In the genomic region with DNA sequence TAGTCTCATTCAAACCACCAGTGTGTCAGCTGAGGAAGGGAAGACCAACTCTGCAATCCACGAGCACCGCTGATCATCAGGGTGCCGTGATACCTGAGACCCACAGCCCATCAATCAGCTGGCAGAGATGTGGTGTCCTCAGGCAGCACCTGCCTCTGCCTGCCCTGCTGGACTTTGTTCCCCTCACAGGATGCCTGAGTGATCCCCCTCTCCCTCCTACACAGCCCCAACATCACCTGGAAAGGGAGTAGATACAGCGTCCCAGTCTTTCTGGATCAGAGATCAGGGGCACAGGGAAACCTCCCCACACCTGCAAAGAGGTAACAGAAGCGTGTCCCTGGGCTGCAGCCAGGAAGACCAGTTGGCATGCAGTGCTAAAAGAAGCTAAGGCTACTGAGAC, we compare ENCODE assay signal across 19 mouse cellular contexts.
DNase-seq lines count a peak whose midpoint lies in the region; ATAC-seq lines count a peak whose summit lies in the region.
"Had no signal": no experiment of that assay in that cellular context is flagged by ENCODE, and none has a peak within 500 bp of the region (broad histone marks: within the 10 kb centered on the region; RNA-seq: fewer than 3 reads in every experiment).

No protein-coding gene starts in this region.

- no peaks in the 10 kb centered on the region for H3K4me1 ChIP-seq in kidney, embryonic 14.5 days (ENCODE audit: control insufficient read depth, insufficient read depth, low read length)
- H3K4me1 ChIP-seq in megakaryocyte, embryonic 14.5 days: no peaks in the 10 kb centered on the region
- H3K4me1 ChIP-seq: embryonic facial prominence, embryonic 13.5 days; embryonic facial prominence, embryonic 15.5 days; forebrain, embryonic 10.5 days; forebrain, embryonic 12.5 days had no signal

- H3K4me3 ChIP-seq in kidney, embryonic 14.5 days (ENCODE audit: low read length): no peak overlapping the region
- peak overlapping the region; percentile 69 for H3K4me3 ChIP-seq in megakaryocyte, embryonic 14.5 days (replicated peaks)
- H3K4me3 ChIP-seq: embryonic facial prominence, embryonic 13.5 days; embryonic facial prominence, embryonic 15.5 days; erythroblast, embryonic 14.5 days; forebrain, embryonic 10.5 days; forebrain, embryonic 12.5 days had no signal

- WGBS in kidney, embryonic 14.5 days: 51% methylated on average over 5 of the region's 5 CpGs

- no peak overlapping the region for H3K27ac ChIP-seq in kidney, embryonic 14.5 days (ENCODE audit: low read depth, low read length)
- H3K27ac ChIP-seq: embryonic facial prominence, embryonic 13.5 days; embryonic facial prominence, embryonic 15.5 days; forebrain, embryonic 10.5 days; forebrain, embryonic 12.5 days had no signal

- no peaks in the 10 kb centered on the region for H3K36me3 ChIP-seq in kidney, embryonic 14.5 days (ENCODE audit: control insufficient read depth, insufficient read depth, low read length)
- H3K36me3 ChIP-seq in megakaryocyte, embryonic 14.5 days (replicated peaks; ENCODE audit: low read length): no peaks in the 10 kb centered on the region
- H3K36me3 ChIP-seq: embryonic facial prominence, embryonic 13.5 days; embryonic facial prominence, embryonic 15.5 days; forebrain, embryonic 10.5 days; forebrain, embryonic 12.5 days had no signal

- H3K4me2 ChIP-seq in kidney, embryonic 14.5 days (replicated peaks; ENCODE audit: low read depth, low read length): no peak overlapping the region
- H3K4me2 ChIP-seq: embryonic facial prominence, embryonic 13.5 days; embryonic facial prominence, embryonic 15.5 days; forebrain, embryonic 12.5 days had no signal

- H3K9me3 ChIP-seq in kidney, embryonic 14.5 days (ENCODE audit: control insufficient read depth, low read length): peaks cover 3% of the 10 kb centered on the region
- H3K9me3 ChIP-seq in megakaryocyte, embryonic 14.5 days: peaks cover 94% of the 10 kb centered on the region

- ATAC-seq in kidney, embryonic 14.5 days (ENCODE audit: low FRiP score, low TSS enrichment): peak; percentile 53; the same call in 1 of the 2 replicates
- ATAC-seq in megakaryocyte, adult 5-6 weeks (ENCODE audit: poor library complexity, severe bottlenecking): no peak
- ATAC-seq: forebrain, embryonic 14.5 days; forebrain, embryonic 16.5 days had no signal

- no peak for DNase-seq in kidney, postnatal 14 days
- DNase-seq: adrenal gland, adult 2 months; adrenal gland, postnatal 10 days; adrenal gland, postnatal 25 days; cerebellum, adult 11 months; cerebellum, adult 8-10 months; cerebellum, postnatal 14 days; cerebellum, postnatal 36 days; embryo, embryonic 11 days had no signal

- no peak overlapping the region for H3K9ac ChIP-seq in kidney, embryonic 14.5 days (ENCODE audit: low read depth, low read length)
- H3K9ac ChIP-seq: embryonic facial prominence, embryonic 13.5 days; embryonic facial prominence, embryonic 15.5 days; forebrain, embryonic 12.5 days had no signal

- no peaks in the 10 kb centered on the region for H3K27me3 ChIP-seq in kidney, embryonic 14.5 days (ENCODE audit: control insufficient read depth, insufficient read depth, low read length)
- H3K27me3 ChIP-seq in megakaryocyte, embryonic 14.5 days (replicated peaks): no peaks in the 10 kb centered on the region
- H3K27me3 ChIP-seq: embryonic facial prominence, embryonic 13.5 days; embryonic facial prominence, embryonic 15.5 days; forebrain, embryonic 12.5 days had no signal
